Mouse (Mus musculus) hindbrain, embryonic 16.5 days (tissue): ENCODE results near the gene Mrnip. TPM values are rescaled to one million over a fixed set of nuclear protein-coding genes. Genes with fewer than 3 reads are reported as not detected.

ENCODE experiments used
- ATAC-seq: fragments of 200-750 bp; cut with Nextera tagmentation; 2 replicates; pipeline ENCODE4 v1.8.0; 2017; ENCODE audit warnings: moderate TSS enrichment, moderate library complexity
- H3K27ac ChIP-seq: fragments of 300-500 bp; sonication (generic); 2 replicates; pipeline ENCODE4 v1.5.1; 2014; ENCODE audit warnings: low read depth, mild to moderate bottlenecking, control low read depth, low read length, moderate library complexity
- H3K27me3 ChIP-seq: fragments of 300-500 bp; sonication (generic); replicated peaks from 2 replicates; pipeline ENCODE4 v1.6.1; 2014; ENCODE audit warnings: low read length; ENCODE audit not compliant: control insufficient read depth, insufficient read depth
- H3K36me3 ChIP-seq: fragments of 300-500 bp; sonication (generic); 2 replicates; pipeline ENCODE4 v1.6.1; 2014; ENCODE audit warnings: mild to moderate bottlenecking, low read length, moderate library complexity, mixed read lengths; ENCODE audit not compliant: control insufficient read depth, insufficient read depth
- H3K4me1 ChIP-seq: fragments of 300-500 bp; sonication (generic); 2 replicates; pipeline ENCODE4 v1.6.1; 2014; ENCODE audit warnings: low read depth, low read length; ENCODE audit not compliant: control insufficient read depth, insufficient read depth
- H3K4me2 ChIP-seq: fragments of 300-500 bp; sonication (generic); 2 replicates; pipeline ENCODE4 v1.6.1; 2014; ENCODE audit warnings: mild to moderate bottlenecking, low read length, control low read depth, moderate library complexity
- H3K4me3 ChIP-seq: fragments of 300-500 bp; sonication (generic); 2 replicates; pipeline ENCODE4 v1.5.1; 2014; ENCODE audit warnings: mild to moderate bottlenecking, low read length, control low read depth, moderate library complexity
- H3K9ac ChIP-seq: fragments of 300-500 bp; sonication (generic); 2 replicates; pipeline ENCODE4 v1.6.1; 2014; ENCODE audit warnings: low read depth, mild to moderate bottlenecking, control low read depth, low read length, moderate library complexity
- H3K9me3 ChIP-seq: fragments of 300-500 bp; sonication (generic); 2 replicates; pipeline ENCODE4 v1.6.1; 2014; ENCODE audit warnings: mild to moderate bottlenecking, low read length, moderate library complexity; ENCODE audit not compliant: control insufficient read depth
- WGBS: fragments of 180-500 bp; shearing (Covaris S2); extraction: QIAGEN DNeasy Blood & Tissue Kit; methylation state at CpG from one replicate; pipeline ENCODE4 v1.1.7; 2014; 5-methylcytosine and 5-hydroxymethylcytosine counted together
- polyA plus RNA-seq: library from polyadenylated mRNA; unstranded; fragments of >200 nt; fragmentation: Nextera tagmentation; extraction: Ambion mirVana; gene quantifications from 2 replicates; pipeline ENCODE4 v1.2.1, GENCODE M21; 2015

Gene Mrnip
- polyA plus RNA-seq, 1 experiment from 2014 or later = 39.1 TPM

DNA sequence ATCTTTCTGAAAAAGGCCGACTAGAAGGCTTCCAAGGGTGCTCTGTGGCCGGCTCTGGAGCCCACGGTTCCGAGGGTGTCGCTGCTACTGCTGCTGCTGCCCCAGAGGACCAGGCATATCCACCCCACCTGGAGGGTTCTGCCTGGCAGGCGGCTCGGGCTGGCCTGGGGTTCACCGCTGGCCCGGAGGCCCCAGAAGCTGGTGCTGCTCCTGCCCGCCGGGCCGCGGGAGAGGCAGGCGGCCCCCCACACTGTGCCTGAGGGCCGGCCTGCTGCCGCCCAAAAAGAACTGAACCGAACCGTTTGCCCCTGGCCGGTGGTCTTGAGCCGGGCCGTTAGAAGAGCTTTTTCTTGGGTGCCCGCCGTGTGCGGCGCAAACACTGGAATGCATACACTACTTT is 60.4 kb downstream of the Mrnip start:
- ATAC-seq = no peak
- H3K4me3 ChIP-seq = no peak overlapping the region
- H3K36me3 ChIP-seq = peaks cover 31% of the 10 kb centered on the region
- H3K9ac ChIP-seq = no peak overlapping the region
- H3K27me3 ChIP-seq = 0 out of 2 replicates have a peak, but pooled peaks cover 4% of the 10 kb centered on the region
- peaks cover 18% of the 10 kb centered on the region for H3K4me1 ChIP-seq
- no peak overlapping the region for H3K4me2 ChIP-seq
- no peaks in the 10 kb centered on the region for H3K9me3 ChIP-seq
- no peak overlapping the region for H3K27ac ChIP-seq
- 95% methylated on average over 24 of the region's 25 CpGs for WGBS

GRCm38 (mm10) chr11:50236540-50236936 is 62.3 kb downstream of the Mrnip start:
- H3K27me3 ChIP-seq = 0 out of 2 replicates have a peak, but pooled peaks cover 4% of the 10 kb centered on the region
- WGBS = under 1% methylated on average over 17 of the region's 27 CpGs

DNA sequence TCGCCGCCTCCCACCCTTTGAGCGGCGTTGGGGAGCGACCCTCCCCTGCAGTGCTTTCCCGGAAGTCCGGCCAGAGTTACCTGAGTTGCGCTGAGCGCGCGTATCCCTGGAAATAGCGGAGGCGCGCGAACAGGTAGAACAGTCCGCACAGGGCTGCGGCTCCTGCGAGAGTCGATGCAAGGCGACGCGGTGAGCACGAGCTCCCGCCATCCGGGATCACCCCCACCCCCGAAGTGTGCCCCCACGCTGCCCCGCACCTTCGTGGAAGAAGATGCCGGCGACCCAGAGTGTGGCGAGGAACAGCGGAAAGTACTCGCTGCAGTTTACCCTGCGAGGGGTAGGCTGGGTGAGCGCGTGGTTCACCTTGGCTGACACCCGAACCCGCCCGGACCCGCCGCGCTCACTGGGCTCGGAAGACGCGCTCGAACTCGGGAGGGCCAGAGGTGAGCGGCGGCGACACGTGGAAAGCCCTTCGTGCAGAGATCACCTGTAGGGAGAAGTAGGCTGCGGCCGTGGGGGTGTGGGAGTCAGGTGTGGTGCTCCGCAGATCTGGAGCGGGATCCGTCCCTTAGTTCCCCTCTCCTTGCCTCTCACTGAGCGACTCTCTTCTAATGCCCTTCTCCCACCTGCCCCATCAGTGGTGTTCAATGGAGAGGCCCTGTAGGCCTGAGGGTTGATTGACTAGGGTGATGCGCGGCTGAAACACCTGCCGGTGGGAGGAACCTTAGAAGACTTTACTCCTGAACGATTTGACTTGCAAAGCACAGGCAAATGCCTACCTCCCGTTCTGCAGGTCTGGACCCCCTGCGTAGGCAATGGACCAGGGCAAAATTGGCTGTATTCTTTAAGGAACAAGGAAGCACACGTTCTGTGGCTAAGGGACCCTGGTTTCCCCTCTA is 62.9 kb downstream of the Mrnip start:
- peaks cover 27% of the 10 kb centered on the region for H3K36me3 ChIP-seq
- peak overlapping the region; percentile 85 for H3K4me2 ChIP-seq
- peak overlapping the region; percentile 51 for H3K4me3 ChIP-seq
- peaks cover 13% of the 10 kb centered on the region for H3K4me1 ChIP-seq
- peak; percentile 38; the same call in 1 of the 2 replicates for ATAC-seq
- H3K27ac ChIP-seq = no peak overlapping the region
- H3K9ac ChIP-seq = peak overlapping the region; percentile 67
- WGBS = 3% methylated on average over 51 of the region's 66 CpGs
- H3K27me3 ChIP-seq = 0 out of 2 replicates have a peak, but pooled peaks cover 4% of the 10 kb centered on the region
- no peaks in the 10 kb centered on the region for H3K9me3 ChIP-seq

More at GRCm38 (mm10) chr11:50236540-50236936, 62.3 kb downstream of the Mrnip start:
- Histone ChIP-seq H3K4me1 (peaks cover 13% of the 10 kb centered on the region), H3K36me3 (peaks cover 28% of the 10 kb centered on the region), H3K4me3 (peak overlapping the region; percentile 51), H3K9ac (peak overlapping the region; percentile 67), H3K4me2 (peak overlapping the region; percentile 85), H3K9me3 (no peaks in the 10 kb centered on the region), H3K27ac (no peak overlapping the region)
- peak; percentile 87 for ATAC-seq

- Histone ChIP-seq H3K9me3 (no peaks in the 10 kb centered on the region), H3K27ac (no peak within 1 kb of the TSS), H3K9ac (no peak within 1 kb of the TSS), H3K36me3 (peaks cover 15% of the 10 kb centered on the region), H3K4me1 (peaks cover 13% of the 10 kb centered on the region), H3K27me3 (0 out of 2 replicates have a peak, but pooled peaks cover 4% of the 10 kb centered on the region), H3K4me3 (peak within 1 kb of the TSS; percentile 51), H3K4me2 (peak within 1 kb of the TSS; percentile 85)
- no peak for ATAC-seq
- 45% methylated on average over 10 of the region's 10 CpGs for WGBS
Observed at GRCm38 (mm10) chr11:50238324-50238723, 64.1 kb downstream of the Mrnip start, which contains the start of gene Ltc4s. TSS of gene Ltc4s (minus strand) at chr11:50238616.

DNA sequence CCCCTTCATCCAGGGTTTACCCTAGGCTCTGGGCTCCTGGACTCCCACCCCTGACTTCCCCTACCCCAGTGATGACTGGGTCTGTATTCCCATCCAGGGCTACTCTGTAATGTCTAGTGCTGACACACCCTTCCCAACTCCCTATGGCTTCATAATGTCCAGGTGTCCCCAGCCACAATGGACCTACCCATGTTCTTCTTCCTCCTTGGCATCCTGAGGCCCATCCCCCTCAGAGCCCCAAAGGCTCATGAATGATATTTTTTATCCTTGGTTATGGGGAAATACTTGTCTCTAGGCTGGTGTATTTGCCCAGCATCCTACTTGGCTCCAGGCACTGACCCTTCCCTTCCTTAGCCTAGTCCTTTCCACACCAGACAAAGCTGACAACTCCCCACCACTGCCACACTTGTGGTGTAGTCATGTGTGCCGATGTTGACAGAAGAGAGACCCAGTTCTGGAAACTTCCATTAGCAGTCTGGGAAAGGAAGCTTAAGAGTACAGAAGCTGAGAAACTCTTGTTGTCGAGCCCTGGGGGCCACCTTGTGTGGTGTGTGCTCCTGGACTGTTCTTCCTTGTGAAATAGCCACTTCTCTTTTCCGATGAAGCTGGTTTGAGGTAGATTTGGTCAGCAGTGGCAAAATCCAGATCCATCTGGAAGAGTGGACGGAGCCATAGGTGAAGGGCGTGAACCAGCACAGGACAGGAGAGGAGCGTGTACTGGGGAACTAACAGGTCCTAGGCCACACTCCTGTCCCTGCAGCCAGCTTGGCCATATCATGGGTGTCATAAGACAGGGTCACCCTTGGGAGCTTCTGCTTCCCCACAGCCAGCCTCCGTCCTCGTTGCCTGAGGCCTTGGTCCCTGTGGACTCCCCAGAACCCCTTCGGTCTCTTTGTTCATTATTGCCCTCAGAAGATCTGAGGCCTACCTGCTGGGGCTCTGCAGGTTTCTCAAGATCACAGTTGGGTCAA is 64.9 kb downstream of the Mrnip start:
- ATAC-seq = no peak
- Histone ChIP-seq H3K9me3 (no peaks in the 10 kb centered on the region), H3K27ac (no peak overlapping the region), H3K36me3 (peaks cover 8% of the 10 kb centered on the region), H3K4me3 (no peak overlapping the region), H3K9ac (no peak overlapping the region), H3K4me2 (no peak overlapping the region), H3K4me1 (peaks cover 13% of the 10 kb centered on the region), H3K27me3 (0 out of 2 replicates have a peak, but pooled peaks cover 3% of the 10 kb centered on the region)
- 91% methylated on average over 9 of the region's 9 CpGs for WGBS

DNA sequence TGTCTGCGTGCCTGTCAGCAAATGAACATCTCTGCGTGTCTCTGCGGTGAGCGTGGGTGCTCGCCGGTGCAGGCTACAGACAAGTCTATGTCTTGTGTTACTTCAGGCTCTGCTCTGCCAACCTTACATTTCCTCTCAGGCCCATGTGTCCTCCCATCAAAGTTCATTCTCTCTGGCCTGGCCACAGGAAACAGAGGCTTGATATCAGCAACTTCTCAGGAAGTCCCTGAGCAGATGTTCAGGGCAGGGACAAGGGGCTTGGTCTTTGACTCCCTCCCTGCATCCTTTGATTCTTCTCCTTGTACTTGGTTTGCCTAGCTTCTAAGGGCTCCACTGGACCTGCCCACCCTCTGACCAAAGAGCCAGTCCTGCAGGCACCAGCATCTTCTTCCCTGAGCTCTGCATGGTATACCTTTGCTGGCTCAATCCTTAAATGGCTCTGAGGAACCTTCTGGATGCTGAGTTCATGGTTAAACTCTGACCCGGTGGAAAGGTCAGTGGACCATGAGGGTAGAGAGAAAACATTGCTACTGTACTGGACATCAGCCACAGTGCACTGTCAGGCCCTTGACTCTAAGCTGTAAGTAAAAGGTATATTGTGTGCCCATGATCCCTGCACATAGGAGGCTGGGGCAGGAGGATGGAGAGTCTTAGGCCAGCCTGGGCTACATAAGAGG is 66.1 kb downstream of the Mrnip start:
- Histone ChIP-seq H3K4me3 (no peak overlapping the region), H3K4me2 (no peak overlapping the region), H3K9me3 (no peaks in the 10 kb centered on the region), H3K9ac (no peak overlapping the region), H3K36me3 (no peaks in the 10 kb centered on the region), H3K27me3 (no peaks in the 10 kb centered on the region), H3K27ac (no peak overlapping the region), H3K4me1 (peaks cover 13% of the 10 kb centered on the region)
- 92% methylated on average over 7 of the region's 7 CpGs for WGBS
- ATAC-seq = no peak

DNA sequence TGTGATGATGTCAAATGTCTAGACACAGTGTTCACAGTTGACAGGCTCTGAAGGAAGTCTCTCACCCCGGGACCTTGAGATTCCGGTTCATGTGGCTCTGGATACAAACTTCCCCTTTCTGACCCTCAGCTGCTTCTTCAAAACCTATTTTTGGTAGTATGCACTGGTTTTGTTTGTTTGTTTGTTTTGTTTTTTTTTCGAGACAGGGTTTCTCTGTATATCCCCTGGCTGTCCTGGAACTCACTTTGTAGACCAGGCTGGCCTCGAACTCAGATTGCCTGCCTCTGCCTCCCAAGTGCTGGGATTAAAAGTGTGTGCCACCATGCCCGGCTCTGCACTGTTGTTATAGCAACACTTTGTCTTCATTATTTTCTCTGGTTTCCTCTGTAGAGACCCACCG is 69.7 kb downstream of the Mrnip start:
- no peaks in the 10 kb centered on the region for H3K9me3 ChIP-seq
- H3K36me3 ChIP-seq = no peaks in the 10 kb centered on the region
- H3K4me1 ChIP-seq = no peaks in the 10 kb centered on the region
- no peak for ATAC-seq
- 81% methylated on average over 6 of the region's 6 CpGs for WGBS
- no peak overlapping the region for H3K27ac ChIP-seq
- no peak overlapping the region for H3K9ac ChIP-seq
- H3K4me3 ChIP-seq = no peak overlapping the region
- H3K27me3 ChIP-seq = no peaks in the 10 kb centered on the region
- no peak overlapping the region for H3K4me2 ChIP-seq

- no peak overlapping the region for H3K4me3 ChIP-seq
- no peak overlapping the region for H3K4me2 ChIP-seq
- no peaks in the 10 kb centered on the region for H3K36me3 ChIP-seq
- no peak overlapping the region for H3K9ac ChIP-seq
- H3K4me1 ChIP-seq = no peaks in the 10 kb centered on the region
- 78% methylated on average over 5 of the region's 5 CpGs for WGBS
- no peaks in the 10 kb centered on the region for H3K27me3 ChIP-seq
- no peak overlapping the region for H3K27ac ChIP-seq
- no peak for ATAC-seq
- H3K9me3 ChIP-seq = no peaks in the 10 kb centered on the region
Observed at GRCm38 (mm10) chr11:50245269-50245668, 71.0 kb downstream of the Mrnip start.
